Mouse (Mus musculus): ENCODE data around the gene Cap2.

- TF ChIP-seq GATA1 (IDR thresholded peaks at IDR 0.05; ENCODE audit: low read length) (no peak), TAL1 (IDR thresholded peaks at IDR 0.05; ENCODE audit: low read length) (no peak)
Measured at GRCm38 (mm10) chr13:46633320-46634132, 131.9 kb downstream of the Cap2 start.

All from erythroblast, embryonic 14.5 days (primary cell).